Mouse (Mus musculus) kidney, embryonic 14.5 days (tissue): ENCODE results near the gene Kdm5c. TPM values are rescaled to one million over a fixed set of nuclear protein-coding genes. Genes with fewer than 3 reads are reported as not detected.
"Not testable (repeated sequence)": the region's sequence is repeated elsewhere in the genome, so short reads cannot be mapped to it uniquely, and the experiment has no call there.

Source experiments
- ATAC-seq: fragments of 200-750 bp; cut with Nextera tagmentation; 2 replicates; pipeline ENCODE4 v1.8.0; 2017; ENCODE audit warnings: moderate number of reproducible peaks, mild to moderate bottlenecking, moderate TSS enrichment, moderate library complexity; ENCODE audit not compliant: low FRiP score, low TSS enrichment
- H3K27ac ChIP-seq: fragments of 300-500 bp; sonication (generic); 2 replicates; pipeline ENCODE4 v1.5.1; 2014; ENCODE audit warnings: low read depth, mild to moderate bottlenecking, low read length, moderate library complexity, mixed read lengths
- H3K27me3 ChIP-seq: fragments of 300-500 bp; sonication (generic); 2 replicates; pipeline ENCODE4 v1.6.1; 2014; ENCODE audit warnings: mild to moderate bottlenecking, low read length; ENCODE audit not compliant: control insufficient read depth, insufficient read depth
- H3K36me3 ChIP-seq: fragments of 300-500 bp; sonication (generic); 2 replicates; pipeline ENCODE4 v1.6.1; 2014; ENCODE audit warnings: low read length, mixed read lengths; ENCODE audit not compliant: control insufficient read depth, insufficient read depth
- H3K4me1 ChIP-seq: fragments of 300-500 bp; sonication (generic); 2 replicates; pipeline ENCODE4 v1.6.1; 2014; ENCODE audit warnings: low read length, mixed read lengths; ENCODE audit not compliant: control insufficient read depth, insufficient read depth
- H3K4me2 ChIP-seq: fragments of 300-500 bp; sonication (generic); replicated peaks from 2 replicates; pipeline ENCODE4 v1.6.1; 2014; ENCODE audit warnings: low read depth, mild to moderate bottlenecking, low read length
- H3K4me3 ChIP-seq: fragments of 300-500 bp; sonication (generic); 2 replicates; pipeline ENCODE4 v1.5.1; 2014; ENCODE audit warnings: mild to moderate bottlenecking, low read length
- H3K9ac ChIP-seq: fragments of 300-500 bp; sonication (generic); 2 replicates; pipeline ENCODE4 v1.6.1; 2014; ENCODE audit warnings: low read depth, mild to moderate bottlenecking, low read length, moderate library complexity
- H3K9me3 ChIP-seq: fragments of 300-500 bp; sonication (generic); 2 replicates; pipeline ENCODE4 v1.6.1; 2016; ENCODE audit warnings: low read length; ENCODE audit not compliant: control insufficient read depth
- WGBS: fragments of 180-500 bp; shearing (Covaris S2); extraction: QIAGEN DNeasy Blood & Tissue Kit; methylation state at CpG from one replicate; pipeline ENCODE4 v1.1.7; 2014; 5-methylcytosine and 5-hydroxymethylcytosine counted together
- polyA plus RNA-seq: library from polyadenylated mRNA; unstranded; fragments of >200 nt; fragmentation: Nextera tagmentation; extraction: Ambion mirVana; gene quantifications from 2 replicates; pipeline ENCODE4 v1.2.1, GENCODE M21; 2014

The Kdm5c gene
- polyA plus RNA-seq, 1 experiment from 2014 or later: 39.4 TPM

GRCm38 (mm10) chrX:152214703-152215102, 18.1 kb upstream of the Kdm5c start:
- 84% methylated on average over 1 of the region's 1 CpGs for whole genome bisulfite sequencing
- H3K36me3 ChIP-seq: no peaks in the 10 kb centered on the region
- H3K27me3 ChIP-seq: no peaks in the 10 kb centered on the region; the same call in 1 of the 2 replicates

GRCm38 (mm10) chrX:152218529-152218928, 14.3 kb upstream of the Kdm5c start:
- ATAC-seq: no peak
- Histone ChIP-seq H3K27ac (no peak overlapping the region), H3K9me3 (no peaks in the 10 kb centered on the region), H3K9ac (no peak overlapping the region), H3K36me3 (no peaks in the 10 kb centered on the region), H3K4me3 (no peak overlapping the region), H3K27me3 (no peaks in the 10 kb centered on the region; the same call in 1 of the 2 replicates), H3K4me2 (no peak overlapping the region), H3K4me1 (no peaks in the 10 kb centered on the region)
- WGBS: 92% methylated on average over 2 of the region's 2 CpGs

More at GRCm38 (mm10) chrX:152214703-152215102, 18.1 kb upstream of the Kdm5c start:
- Histone ChIP-seq H3K9ac (no peak overlapping the region), H3K4me3 (no peak overlapping the region), H3K27ac (no peak overlapping the region), H3K4me2 (no peak overlapping the region), H3K4me1 (no peaks in the 10 kb centered on the region), H3K9me3 (no peaks in the 10 kb centered on the region)
- ATAC-seq: no peak

GRCm38 (mm10) chrX:152221721-152222120, 11.1 kb upstream of the Kdm5c start:
- no peak overlapping the region for H3K4me2 ChIP-seq
- no peak overlapping the region for H3K27ac ChIP-seq
- peaks cover 4% of the 10 kb centered on the region; the same call in 1 of the 2 replicates for H3K27me3 ChIP-seq
- H3K4me1 ChIP-seq: no peaks in the 10 kb centered on the region
- H3K36me3 ChIP-seq: no peaks in the 10 kb centered on the region
- H3K4me3 ChIP-seq: no peak overlapping the region
- ATAC-seq: no peak
- H3K9me3 ChIP-seq: no peaks in the 10 kb centered on the region
- H3K9ac ChIP-seq: no peak overlapping the region
- WGBS: 76% methylated on average over 4 of the region's 4 CpGs

GRCm38 (mm10) chrX:152222226-152222625, 10.6 kb upstream of the Kdm5c start:
- Histone ChIP-seq H3K9ac (no peak overlapping the region), H3K4me3 (no peak overlapping the region), H3K36me3 (no peaks in the 10 kb centered on the region), H3K4me2 (no peak overlapping the region), H3K27ac (no peak overlapping the region), H3K9me3 (no peaks in the 10 kb centered on the region), H3K27me3 (peaks cover 4% of the 10 kb centered on the region; the same call in 1 of the 2 replicates), H3K4me1 (no peaks in the 10 kb centered on the region)
- ATAC-seq: no peak
- 50% methylated on average over 9 of the region's 9 CpGs for WGBS

- no peaks in the 10 kb centered on the region for H3K4me1 ChIP-seq
- no peak overlapping the region for H3K27ac ChIP-seq
- no peak for ATAC-seq
- no peaks in the 10 kb centered on the region for H3K36me3 ChIP-seq
- H3K4me3 ChIP-seq: no peak overlapping the region
- H3K9me3 ChIP-seq: no peaks in the 10 kb centered on the region
- H3K4me2 ChIP-seq: no peak overlapping the region
- peaks cover 4% of the 10 kb centered on the region; the same call in 1 of the 2 replicates for H3K27me3 ChIP-seq
- WGBS: 100% methylated on average over 3 of the region's 6 CpGs
- no peak overlapping the region for H3K9ac ChIP-seq
Measured at GRCm38 (mm10) chrX:152223313-152223712, 9.5 kb upstream of the Kdm5c start.

- 91% methylated on average over 4 of the region's 5 CpGs for WGBS
Measured at GRCm38 (mm10) chrX:152224280-152224679, 8.5 kb upstream of the Kdm5c start.

GRCm38 (mm10) chrX:152234125-152234524, 1.3 kb downstream of the Kdm5c start:
- Histone ChIP-seq H3K27ac (no peak overlapping the region), H3K4me1 (peaks cover 8% of the 10 kb centered on the region; the same call in 1 of the 2 replicates), H3K4me2 (peak overlapping the region; percentile 48), H3K9ac (peak overlapping the region; percentile 89), H3K9me3 (no peaks in the 10 kb centered on the region), H3K27me3 (no peaks in the 10 kb centered on the region), H3K36me3 (peaks cover 19% of the 10 kb centered on the region; the same call in 1 of the 2 replicates), H3K4me3 (peak overlapping the region; percentile 75)
- ATAC-seq: no peak
- WGBS: 25% methylated on average over 3 of the region's 3 CpGs

More at GRCm38 (mm10) chrX:152224280-152224679, 8.5 kb upstream of the Kdm5c start:
- Histone ChIP-seq H3K27ac (no peak overlapping the region), H3K4me1 (no peaks in the 10 kb centered on the region), H3K36me3 (no peaks in the 10 kb centered on the region), H3K4me3 (no peak overlapping the region), H3K9me3 (no peaks in the 10 kb centered on the region), H3K4me2 (no peak overlapping the region), H3K9ac (no peak overlapping the region), H3K27me3 (peaks cover 4% of the 10 kb centered on the region; the same call in 1 of the 2 replicates)
- no peak for ATAC-seq

GRCm38 (mm10) chrX:152235758-152236157, 2.9 kb downstream of the Kdm5c start:
- Histone ChIP-seq H3K4me1 (peaks cover 8% of the 10 kb centered on the region; the same call in 1 of the 2 replicates), H3K36me3 (peaks cover 36% of the 10 kb centered on the region), H3K27ac (no peak overlapping the region), H3K27me3 (no peaks in the 10 kb centered on the region), H3K4me3 (no peak overlapping the region), H3K9me3 (no peaks in the 10 kb centered on the region), H3K9ac (no peak overlapping the region), H3K4me2 (no peak overlapping the region; the same call in 1 of the 2 replicates)
- WGBS: 67% methylated on average over 2 of the region's 2 CpGs
- no peak for ATAC-seq

GRCm38 (mm10) chrX:152243140-152243539, 10.3 kb downstream of the Kdm5c start:
- not testable (repeated sequence) for H3K9ac ChIP-seq, H3K9me3 ChIP-seq, H3K27me3 ChIP-seq, ATAC-seq, H3K4me2 ChIP-seq, H3K27ac ChIP-seq, H3K4me3 ChIP-seq, H3K4me1 ChIP-seq
- peaks cover 77% of the 10 kb centered on the region for H3K36me3 ChIP-seq
- WGBS: 84% methylated on average over 6 of the region's 6 CpGs
